Mouse (Mus musculus) C2C12 (cell line): ENCODE data around the gene Map4k4. TPM values are rescaled to one million over a fixed set of nuclear protein-coding genes. Genes with fewer than 3 reads are reported as not detected.

Source experiments
- H3K27me3 ChIP-seq: one replicate; pipeline ENCODE4 v1.6.1; 2011; ENCODE audit not compliant: control insufficient read depth, insufficient read depth, insufficient read length
- H3K36me3 ChIP-seq: one replicate; pipeline ENCODE4 v1.6.1; 2011; ENCODE audit not compliant: control insufficient read depth, insufficient read depth
- H3K4me3 ChIP-seq: one replicate; pipeline ENCODE4 v1.5.1; 2011; ENCODE audit warnings: mild to moderate bottlenecking, control low read depth; ENCODE audit not compliant: poor library complexity, insufficient read depth, severe bottlenecking
- H3K79me2 ChIP-seq: one replicate; pipeline ENCODE4 v1.6.1; 2011; ENCODE audit not compliant: control insufficient read depth, insufficient read depth
- H3K79me3 ChIP-seq: one replicate; pipeline ENCODE4 v1.6.1; 2011; ENCODE audit warnings: low read depth, control low read depth
- H3ac ChIP-seq: one replicate; pipeline ENCODE3; 2011; ENCODE audit warnings: low read depth; ENCODE audit not compliant: control insufficient read depth, insufficient read length
- CEBPB ChIP-seq: IDR thresholded peaks from one replicate; pipeline ENCODE4 v1.6.1; 2011; ENCODE audit warnings: low read depth, mild to moderate bottlenecking, control low read depth, moderate library complexity
- CTCF ChIP-seq: IDR thresholded peaks from one replicate; pipeline ENCODE4 v1.5.1; 2011; ENCODE audit not compliant: control insufficient read depth, insufficient read depth, insufficient read length
- FOSL1 ChIP-seq: IDR thresholded peaks from one replicate; pipeline ENCODE4 v1.8.0; 2011; ENCODE audit warnings: mild to moderate bottlenecking, low read length; ENCODE audit not compliant: poor library complexity, insufficient read depth, severe bottlenecking
- MAX ChIP-seq: IDR thresholded peaks from one replicate; pipeline ENCODE4 v1.6.1; 2011; ENCODE audit warnings: mild to moderate bottlenecking, control low read depth
- MYOD1 ChIP-seq: IDR thresholded peaks from one replicate; pipeline ENCODE4 v1.6.1; 2011; ENCODE audit warnings: low read depth; ENCODE audit not compliant: control insufficient read depth, insufficient read length
- MYOG ChIP-seq: IDR thresholded peaks from one replicate; pipeline ENCODE4 v1.6.1; 2011; ENCODE audit not compliant: control insufficient read depth, insufficient read length; ENCODE audit errors: extremely low read depth
- USF1 ChIP-seq: IDR thresholded peaks from one replicate; pipeline ENCODE4 v1.6.1; 2011; ENCODE audit warnings: low read depth, mild to moderate bottlenecking, control low read depth, moderate library complexity
- long read RNA-seq, 2 experiments: library from polyadenylated mRNA; unstranded; transcript quantifications; one replicate each; pipeline ENCODE4 v2.0.0; 2019 to 2020
- polyA plus RNA-seq: library from polyadenylated mRNA; unstranded; fragments of >200 nt; fragmentation: generic; extraction: Trizol; gene quantifications from one replicate; pipeline ENCODE4 v1.2.1, GENCODE M21; 2012; ENCODE audit warnings: missing spikeins

Gene Map4k4
- 141 TPM for polyA plus RNA-seq
- long read RNA-seq, experiment 1, partial matches to known transcripts = 24 of 42 reads
- long read RNA-seq, experiment 1, other reads (novel, unspliced or antisense) = 18 of 42 reads
- long read RNA-seq, experiment 2, partial matches to known transcripts = 22 of 44 reads
- long read RNA-seq, experiment 2, other reads (novel, unspliced or antisense) = 22 of 44 reads

GRCm38 (mm10) chr1:39900181-39901005, at the start of gene Map4k4:
Gene Map4k4 (plus strand): TSS chr1:39900913.
- Histone ChIP-seq H3K4me3 (peak within 1 kb of the TSS; percentile 72), H3ac (peak within 1 kb of the TSS; percentile 98), H3K27me3 (no peaks in the 10 kb centered on the region), H3K79me2 (peaks cover 52% of the 10 kb centered on the region), H3K79me3 (peaks cover 43% of the 10 kb centered on the region), H3K36me3 (peaks cover 27% of the 10 kb centered on the region)
- no peak for TF ChIP-seq MYOD1
- TF ChIP-seq USF1 = no peak
- TF ChIP-seq CEBPB = no peak
- no peak for TF ChIP-seq MAX
- no peak for TF ChIP-seq MYOG
- no peak for TF ChIP-seq FOSL1
- TF ChIP-seq CTCF = no peak

GRCm38 (mm10) chr1:39855949-39856348, 44.8 kb upstream of the Map4k4 start:
- H3K79me3 ChIP-seq = no peaks in the 10 kb centered on the region
- H3K4me3 ChIP-seq = no peak overlapping the region
- no peaks in the 10 kb centered on the region for H3K27me3 ChIP-seq
- TF ChIP-seq USF1 (no peak), CEBPB (no peak), MAX (no peak), FOSL1 (no peak), MYOG (no peak), MYOD1 (no peak), CTCF (no peak)
- no peaks in the 10 kb centered on the region for H3K79me2 ChIP-seq
- H3ac ChIP-seq = no peak overlapping the region
- no peaks in the 10 kb centered on the region for H3K36me3 ChIP-seq

- Histone ChIP-seq H3K36me3 (no peaks in the 10 kb centered on the region), H3K79me2 (no peaks in the 10 kb centered on the region), H3K4me3 (no peak overlapping the region), H3K27me3 (no peaks in the 10 kb centered on the region), H3K79me3 (no peaks in the 10 kb centered on the region), H3ac (no peak overlapping the region)
- TF ChIP-seq MYOD1 (no peak), CEBPB (no peak), MYOG (no peak), MAX (no peak), CTCF (no peak), FOSL1 (no peak), USF1 (no peak)
Observed at GRCm38 (mm10) chr1:39856795-39857447, 43.8 kb upstream of the Map4k4 start.

DNA sequence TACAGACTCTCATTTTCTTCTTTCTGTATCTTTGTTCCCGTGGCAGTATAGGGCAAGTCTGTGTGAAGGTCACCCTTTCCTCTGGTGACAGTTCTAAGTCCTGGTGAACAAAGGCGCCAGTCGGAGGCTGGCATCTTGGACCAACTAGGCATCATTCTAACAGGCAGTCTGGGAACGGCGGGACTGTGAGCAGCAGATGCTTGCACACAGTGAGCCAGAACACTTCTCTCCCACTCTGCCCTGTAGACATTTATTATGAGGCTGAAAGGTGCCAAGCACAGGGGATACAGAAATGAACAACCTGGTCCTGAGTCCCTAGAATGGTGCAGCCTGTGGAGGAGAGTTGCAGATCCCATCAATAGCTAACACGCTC, 43.3 kb upstream of the Map4k4 start:
- Histone ChIP-seq H3K79me3 (no peaks in the 10 kb centered on the region), H3K4me3 (no peak overlapping the region), H3K36me3 (no peaks in the 10 kb centered on the region), H3K79me2 (no peaks in the 10 kb centered on the region), H3K27me3 (no peaks in the 10 kb centered on the region), H3ac (no peak overlapping the region)
- no peak for TF ChIP-seq MAX
- no peak for TF ChIP-seq CEBPB
- TF ChIP-seq MYOG = no peak
- TF ChIP-seq USF1 = no peak
- no peak for TF ChIP-seq FOSL1
- no peak for TF ChIP-seq CTCF
- TF ChIP-seq MYOD1 = no peak

- no peaks in the 10 kb centered on the region for H3K36me3 ChIP-seq
- TF ChIP-seq MAX = no peak
- TF ChIP-seq CEBPB = no peak
- no peak for TF ChIP-seq USF1
- no peak for TF ChIP-seq FOSL1
- TF ChIP-seq MYOG = no peak
- TF ChIP-seq MYOD1 = no peak
- TF ChIP-seq CTCF = no peak
- H3K79me2 ChIP-seq = no peaks in the 10 kb centered on the region
- H3ac ChIP-seq = no peak overlapping the region
- no peaks in the 10 kb centered on the region for H3K27me3 ChIP-seq
- H3K4me3 ChIP-seq = no peak overlapping the region
- no peaks in the 10 kb centered on the region for H3K79me3 ChIP-seq
Observed at GRCm38 (mm10) chr1:39859213-39859612, 41.5 kb upstream of the Map4k4 start.
